Mouse (Mus musculus) central nervous system, embryonic 11.5 days (tissue): ENCODE data around the gene B3gnt8. TPM values are rescaled to one million over a fixed set of nuclear protein-coding genes. Genes with fewer than 3 reads are reported as not detected.

Source experiments
- polyA plus RNA-seq: library from polyadenylated mRNA; depleted of rRNA; stranded (reverse); fragments of >200 nt; gene quantifications from 2 replicates; pipeline ENCODE4 v1.2.3, GENCODE M21; 2012; rRNA removed

B3gnt8 gene
- 1.4 and 1.6 TPM in 2 replicates for polyA plus RNA-seq

GRCm38 (mm10) chr7:25626509-25627430 is at the start of gene B3gnt8:
Gene B3gnt8 (plus strand): TSS chr7:25626654.

GRCm38 (mm10) chr7:25615706-25616011 is 10.8 kb upstream of the B3gnt8 start, which contains the start of gene Erich4:
Gene Erich4 (minus strand): TSS chr7:25615892.

GRCm38 (mm10) chr7:25618865-25619721 is 7.4 kb upstream of the B3gnt8 start, which contains the start of gene Dmac2:
Gene Dmac2 (plus strand): TSS chr7:25619414.

GRCm38 (mm10) chr7:25658657-25659472 is 32.4 kb downstream of the B3gnt8 start, which contains the start of the genes Bckdha and Exosc5:
Gene Bckdha (minus strand): TSS chr7:25658981.
Gene Exosc5 (plus strand): TSS chr7:25659164.

GRCm38 (mm10) chr7:25674719-25675300 is 48.4 kb downstream of the B3gnt8 start, which contains the start of gene Tmem91:
Gene Tmem91 (minus strand): TSS chr7:25675166.

GRCm38 (mm10) chr7:25680514-25681258 is 54.2 kb downstream of the B3gnt8 start, which contains the start of gene B9d2:
Gene B9d2 (plus strand): TSS chr7:25680780.

Other genes starting within 250 kb of the B3gnt8 start
- gene Lipe, start 227.9 kb upstream of the B3gnt8 start, polyA plus RNA-seq = 4.6 and 7.7 TPM in 2 replicates
- not detected in 2 replicates for gene Cxcl17, start 213.8 kb upstream of the B3gnt8 start, polyA plus RNA-seq
- gene Ceacam1, start 149.1 kb upstream of the B3gnt8 start, polyA plus RNA-seq = 0.61 and 1.2 TPM in 2 replicates
- gene Ceacam2, start 86.8 kb upstream of the B3gnt8 start, polyA plus RNA-seq = not detected in 2 replicates
- gene Erich4, start 10.8 kb upstream of the B3gnt8 start, polyA plus RNA-seq = not detected in 2 replicates
- 22.3 and 31.2 TPM in 2 replicates for gene Dmac2, start 7.2 kb upstream of the B3gnt8 start, polyA plus RNA-seq
- 31.3 and 48.1 TPM in 2 replicates for gene Bckdha, start 32.3 kb downstream of the B3gnt8 start, polyA plus RNA-seq
- 45.5 and 45.7 TPM in 2 replicates for gene Exosc5, start 32.5 kb downstream of the B3gnt8 start, polyA plus RNA-seq
- 0.52 and 0.74 TPM in 2 replicates for gene Tmem91, start 48.5 kb downstream of the B3gnt8 start, polyA plus RNA-seq
- 21.3 and 30.0 TPM in 2 replicates for gene B9d2, start 54.1 kb downstream of the B3gnt8 start, polyA plus RNA-seq
- gene Tgfb1, start 60.3 kb downstream of the B3gnt8 start, polyA plus RNA-seq = 5.5 and 8.6 TPM in 2 replicates
- gene Ccdc97, start 92.4 kb downstream of the B3gnt8 start, polyA plus RNA-seq = 66.6 and 84.8 TPM in 2 replicates
- gene Hnrnpul1, start 128.1 kb downstream of the B3gnt8 start, polyA plus RNA-seq = 80.8 and 115 TPM in 2 replicates
- 22.3 and 32.5 TPM in 2 replicates for gene Axl, start 162.1 kb downstream of the B3gnt8 start, polyA plus RNA-seq
- 0.71 and 3.9 TPM in 2 replicates for gene Cyp2s1, start 190.3 kb downstream of the B3gnt8 start, polyA plus RNA-seq